Mouse (Mus musculus) thymus, adult 2 months (tissue): ENCODE measurements around the gene Sapcd2.

Source experiments
- CTCF ChIP-seq: fragments of 200-500 bp; IDR thresholded peaks from 2 replicates; pipeline ENCODE4 v1.5.1; 2012; ENCODE audit warnings: mild to moderate bottlenecking, control low read depth, low read length, moderate library complexity, borderline replicate concordance; ENCODE audit not compliant: control insufficient read depth, poor library complexity, insufficient read depth; ENCODE audit errors: extremely low read depth
- POLR2A ChIP-seq: fragments of 200-500 bp; IDR thresholded peaks from 2 replicates; pipeline ENCODE4 v1.6.1; 2012; ENCODE audit warnings: mild to moderate bottlenecking, low read length, control low read depth, moderate library complexity; ENCODE audit not compliant: control insufficient read depth, poor library complexity, insufficient read depth; ENCODE audit errors: extremely low read depth

- TF ChIP-seq CTCF (no peak), POLR2A (no peak)
Measured at GRCm38 (mm10) chr2:25423626-25424025, 51.5 kb downstream of the Sapcd2 start.
